Mouse (Mus musculus) kidney, postnatal 36 days (tissue): ENCODE measurements at regions not wholly inside any gene's neighbourhood (a gene's known extent, or its start where the extent isn't known, plus 50 kb on each side); places are given as distances from the start of the nearest gene placed in this dataset.

ENCODE experiments used
- DNase-seq, 2 experiments: peaks; one replicate each; pipeline ENCODE4 v3.0.0; 2021 to 2022; ENCODE audit warnings: mixed read lengths in 2 of 2

- DNase-seq: no peak
Observed at GRCm38 (mm10) chr2:106458003-106458402, 235.1 kb upstream of the Mpped2 start.

GRCm38 (mm10) chr2:106461021-106461420 lies 232.0 kb upstream of the Mpped2 start:
- DNase-seq: no peak

- no peak for DNase-seq
Observed at GRCm38 (mm10) chr2:106461490-106461889, 231.6 kb upstream of the Mpped2 start.

GRCm38 (mm10) chr2:106461973-106462637 lies 231.0 kb upstream of the Mpped2 start:
- no peak for DNase-seq

GRCm38 (mm10) chr2:106465055-106465454 lies 228.0 kb upstream of the Mpped2 start:
- no peak for DNase-seq

- no peak for DNase-seq
Observed at GRCm38 (mm10) chr2:106465831-106466230, 227.2 kb upstream of the Mpped2 start.

- DNase-seq: peak; percentile 1 to 9
Observed at GRCm38 (mm10) chr2:106469196-106469595, 223.9 kb upstream of the Mpped2 start.

- DNase-seq: no peak
Observed at GRCm38 (mm10) chr2:106473458-106473857, 219.6 kb upstream of the Mpped2 start.

GRCm38 (mm10) chr2:106477991-106478390 lies 215.1 kb upstream of the Mpped2 start:
- no peak for DNase-seq

- no peak for DNase-seq
Observed at GRCm38 (mm10) chr2:106487335-106488082, 205.6 kb upstream of the Mpped2 start.

GRCm38 (mm10) chr2:106498735-106499134 lies 194.3 kb upstream of the Mpped2 start:
- DNase-seq: no peak

- no peak for DNase-seq
Observed at GRCm38 (mm10) chr2:106499227-106499928, 193.7 kb upstream of the Mpped2 start.

- no peak for DNase-seq
Observed at GRCm38 (mm10) chr2:106504933-106505420, 188.1 kb upstream of the Mpped2 start.

- DNase-seq: no peak
Observed at GRCm38 (mm10) chr2:106511889-106512288, 181.2 kb upstream of the Mpped2 start.

- no peak for DNase-seq
Observed at GRCm38 (mm10) chr2:106512338-106513024, 180.6 kb upstream of the Mpped2 start.

- DNase-seq: no peak
Observed at GRCm38 (mm10) chr2:106513025-106513386, 180.1 kb upstream of the Mpped2 start.

- no peak for DNase-seq
Observed at GRCm38 (mm10) chr2:106517224-106517623, 175.8 kb upstream of the Mpped2 start.

- no peak for DNase-seq
Observed at GRCm38 (mm10) chr2:106522961-106523360, 170.1 kb upstream of the Mpped2 start.

GRCm38 (mm10) chr2:106527008-106527407 lies 166.1 kb upstream of the Mpped2 start:
- DNase-seq: no peak

GRCm38 (mm10) chr2:106529247-106529646 lies 163.8 kb upstream of the Mpped2 start:
- DNase-seq: no peak

GRCm38 (mm10) chr2:106529746-106530145 lies 163.3 kb upstream of the Mpped2 start:
- no peak for DNase-seq

GRCm38 (mm10) chr2:106538329-106538728 lies 154.7 kb upstream of the Mpped2 start:
- no peak for DNase-seq

GRCm38 (mm10) chr2:106540176-106540575 lies 152.9 kb upstream of the Mpped2 start:
- peak in 1 of 2 experiments; percentile 16 for DNase-seq
